Mouse (Mus musculus) olfactory bulb, adult 2 months (tissue): ENCODE measurements around the gene Zc3h8.
A peak's percentile ranks its signal among the peaks of the same experiment; 100 is the strongest.

Source experiments
- CTCF ChIP-seq: fragments of 200-500 bp; IDR thresholded peaks from 2 replicates; pipeline ENCODE4 v1.5.1; 2012; ENCODE audit warnings: low read depth, mild to moderate bottlenecking, low read length, moderate library complexity; ENCODE audit not compliant: insufficient read depth
- POLR2A ChIP-seq: fragments of 200-500 bp; IDR thresholded peaks from 2 replicates; pipeline ENCODE4 v1.6.1; 2012; ENCODE audit warnings: mild to moderate bottlenecking, low read depth, low read length, moderate library complexity; ENCODE audit not compliant: insufficient read depth

DNA sequence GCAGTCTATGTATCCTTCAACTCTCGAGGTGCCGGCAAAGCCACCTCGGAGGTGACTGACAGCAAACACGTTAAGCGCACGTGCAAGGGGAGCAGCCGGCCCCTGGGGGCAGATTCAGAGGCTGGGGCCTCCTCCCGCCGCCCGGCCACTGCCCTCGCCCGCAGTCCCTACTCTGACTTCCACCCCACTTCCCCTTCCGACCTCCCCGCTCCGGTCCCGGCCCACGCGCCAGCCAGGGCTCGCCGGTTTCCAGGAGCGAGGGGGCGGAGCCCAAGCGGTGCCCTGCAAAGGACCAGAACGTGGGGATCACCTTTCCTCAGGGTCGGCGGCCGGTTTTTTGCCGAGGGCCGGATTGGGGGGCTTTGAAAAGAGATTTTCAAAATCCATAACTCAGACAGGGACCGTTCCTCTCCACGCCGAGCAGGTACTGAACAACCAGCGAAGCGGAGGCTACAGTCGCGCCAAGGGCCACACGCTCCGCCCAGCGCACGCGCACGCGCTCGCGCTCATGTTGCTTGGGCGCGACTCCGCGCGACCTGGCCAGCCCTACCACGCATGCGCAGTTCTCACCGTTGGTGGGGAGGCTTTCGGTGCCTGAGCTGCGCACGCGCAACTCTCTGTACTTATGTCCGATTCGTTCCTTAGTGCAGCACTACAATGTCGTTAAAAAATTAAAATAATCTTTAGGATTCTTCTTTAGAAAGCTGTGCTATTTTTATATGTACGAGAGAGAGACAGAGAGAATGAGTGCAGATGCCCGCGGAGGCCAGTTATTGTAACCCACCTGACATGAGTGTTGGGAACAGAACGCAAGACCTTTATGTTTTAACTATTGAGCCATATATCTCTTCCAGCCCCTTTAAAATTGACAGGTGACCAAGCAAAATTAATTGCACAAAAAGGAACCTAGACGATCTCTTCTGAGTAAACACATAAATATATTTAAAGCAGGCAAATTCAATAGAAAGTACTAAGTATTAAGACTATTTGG is at the start of gene Zc3h8:
- TF ChIP-seq POLR2A, result peak; percentile 97
- no peak for TF ChIP-seq CTCF
